Mouse (Mus musculus) forebrain, embryonic 15.5 days (tissue): ENCODE measurements around the gene Celsr1. TPM values are rescaled to one million over a fixed set of nuclear protein-coding genes. Genes with fewer than 3 reads are reported as not detected.

Source experiments
- ATAC-seq: fragments of 200-750 bp; cut with Nextera tagmentation; replicated peaks from 2 replicates; pipeline ENCODE4 v1.8.0; 2017; ENCODE audit warnings: mild to moderate bottlenecking, moderate TSS enrichment, moderate library complexity
- H3K27ac ChIP-seq: fragments of 300-500 bp; sonication (generic); replicated peaks from 2 replicates; pipeline ENCODE4 v1.5.1; 2015; ENCODE audit warnings: mild to moderate bottlenecking, inconsistent platforms
- H3K27me3 ChIP-seq: fragments of 300-500 bp; sonication (generic); 2 replicates; pipeline ENCODE4 v1.6.1; 2015; ENCODE audit warnings: inconsistent platforms
- H3K36me3 ChIP-seq: fragments of 300-500 bp; sonication (generic); 2 replicates; pipeline ENCODE4 v1.6.1; 2015; ENCODE audit warnings: mild to moderate bottlenecking, inconsistent platforms
- H3K4me1 ChIP-seq: fragments of 300-500 bp; sonication (generic); 2 replicates; pipeline ENCODE4 v1.6.1; 2015; ENCODE audit warnings: inconsistent platforms
- H3K4me2 ChIP-seq: fragments of 300-500 bp; sonication (generic); replicated peaks from 2 replicates; pipeline ENCODE4 v1.6.1; 2015; ENCODE audit warnings: mild to moderate bottlenecking, inconsistent platforms
- H3K4me3 ChIP-seq: fragments of 300-500 bp; sonication (generic); 2 replicates; pipeline ENCODE4 v1.5.1; 2015; ENCODE audit warnings: mild to moderate bottlenecking, inconsistent platforms
- H3K9ac ChIP-seq: fragments of 300-500 bp; sonication (generic); replicated peaks from 2 replicates; pipeline ENCODE4 v1.6.1; 2015; ENCODE audit warnings: mild to moderate bottlenecking, inconsistent platforms
- H3K9me3 ChIP-seq: fragments of 300-500 bp; sonication (generic); 2 replicates; pipeline ENCODE4 v1.6.1; 2016; ENCODE audit warnings: inconsistent platforms
- WGBS: fragments of 180-500 bp; shearing (Covaris S2); methylation state at CpG from one replicate; pipeline ENCODE4 v1.1.7; 2015; ENCODE audit warnings: mixed read lengths; 5-methylcytosine and 5-hydroxymethylcytosine counted together
- polyA plus RNA-seq: library from polyadenylated mRNA; unstranded; fragments of >200 nt; fragmentation: Nextera tagmentation; extraction: Ambion mirVana; gene quantifications from 2 replicates; pipeline ENCODE4 v1.2.1, GENCODE M21; 2015

Gene Celsr1
- polyA plus RNA-seq, 1 experiment from 2014 or later, result 5.8 TPM

DNA sequence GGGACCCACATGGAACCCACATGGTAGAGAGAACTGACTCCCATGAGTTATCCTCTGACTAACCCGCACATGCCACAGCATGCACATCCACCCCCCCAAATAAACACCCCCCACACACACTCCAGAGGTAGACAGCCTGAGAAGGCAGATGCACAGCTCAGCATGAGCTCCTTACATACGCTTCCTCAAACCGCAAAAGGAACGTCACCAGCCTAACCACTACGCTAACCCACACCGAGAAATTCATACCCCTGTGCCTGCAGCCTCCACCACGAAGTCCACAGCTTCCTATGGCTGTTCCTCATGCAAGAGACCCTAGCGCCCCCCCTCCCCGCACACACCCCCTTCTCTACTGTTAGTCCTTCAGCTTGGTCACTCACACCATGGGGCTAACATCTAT lies 11.6 kb downstream of the Celsr1 start:
- no peak overlapping the region for H3K9ac ChIP-seq

GRCm38 (mm10) chr15:86021301-86021700 lies 12.3 kb downstream of the Celsr1 start:
- Histone ChIP-seq H3K27ac (no peak overlapping the region), H3K4me1 (peaks cover 19% of the 10 kb centered on the region), H3K4me3 (no peak overlapping the region), H3K9ac (no peak overlapping the region), H3K9me3 (no peaks in the 10 kb centered on the region), H3K27me3 (no peaks in the 10 kb centered on the region), H3K36me3 (peaks cover 5% of the 10 kb centered on the region; the same call in 1 of the 2 replicates), H3K4me2 (no peak overlapping the region)
- ATAC-seq, result no peak
- WGBS, result 86% methylated on average over 9 of the region's 9 CpGs

More for the DNA sequence above, 11.6 kb downstream of the Celsr1 start:
- WGBS, result 86% methylated on average over 9 of the region's 9 CpGs
- no peak overlapping the region for H3K4me3 ChIP-seq
- no peaks in the 10 kb centered on the region for H3K27me3 ChIP-seq
- H3K4me2 ChIP-seq, result no peak overlapping the region
- ATAC-seq, result no peak
- H3K27ac ChIP-seq, result no peak overlapping the region
- no peaks in the 10 kb centered on the region for H3K9me3 ChIP-seq
- peaks cover 19% of the 10 kb centered on the region for H3K4me1 ChIP-seq
- H3K36me3 ChIP-seq, result peaks cover 5% of the 10 kb centered on the region; the same call in 1 of the 2 replicates

- Histone ChIP-seq H3K27ac (no peak overlapping the region), H3K4me3 (no peak overlapping the region), H3K9me3 (no peaks in the 10 kb centered on the region), H3K4me2 (no peak overlapping the region), H3K4me1 (peaks cover 12% of the 10 kb centered on the region), H3K9ac (no peak overlapping the region), H3K36me3 (peaks cover 5% of the 10 kb centered on the region; the same call in 1 of the 2 replicates), H3K27me3 (no peaks in the 10 kb centered on the region)
- WGBS, result 79% methylated on average over 8 of the region's 8 CpGs
- no peak for ATAC-seq
Measured at GRCm38 (mm10) chr15:86020008-86020407, 13.6 kb downstream of the Celsr1 start.

DNA sequence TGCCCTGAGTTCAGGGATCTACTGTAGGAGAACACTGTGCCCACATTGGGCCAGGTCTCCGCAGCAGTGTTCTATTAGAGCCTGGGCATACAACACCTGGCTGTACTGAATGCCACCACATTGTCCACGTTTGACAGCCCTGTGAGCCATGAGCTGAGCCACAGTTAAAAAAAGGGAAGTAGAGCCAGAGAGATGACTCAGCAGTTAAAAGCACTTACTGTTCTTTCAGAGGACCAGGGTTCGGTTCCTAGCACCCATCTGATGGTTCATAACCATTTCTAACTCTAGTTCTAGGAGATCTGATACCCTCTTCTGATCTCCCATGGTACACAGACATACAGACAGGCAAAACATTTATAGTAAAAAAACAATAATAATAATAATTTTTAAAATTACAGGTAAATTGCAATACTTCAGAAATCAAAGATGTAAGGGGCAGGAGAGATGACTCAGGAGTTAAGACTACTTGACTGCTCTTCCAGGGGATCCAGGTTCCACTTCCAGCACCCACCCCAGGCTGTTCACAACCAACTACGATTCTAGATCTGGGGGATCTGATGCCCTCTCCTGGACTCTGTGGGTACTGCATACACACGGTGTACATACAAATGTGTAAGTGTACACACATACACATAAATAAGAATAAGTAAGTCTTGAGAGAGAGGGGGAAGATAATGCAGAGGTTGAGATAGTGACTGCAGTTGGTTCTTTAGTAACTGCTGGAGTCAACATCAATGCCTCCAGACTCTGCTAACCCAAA lies 14.6 kb downstream of the Celsr1 start:
- no peak overlapping the region for H3K4me3 ChIP-seq
- no peak for ATAC-seq
- no peak overlapping the region for H3K4me2 ChIP-seq
- H3K4me1 ChIP-seq, result peaks cover 14% of the 10 kb centered on the region
- H3K9me3 ChIP-seq, result no peaks in the 10 kb centered on the region
- H3K36me3 ChIP-seq, result peaks cover 5% of the 10 kb centered on the region; the same call in 1 of the 2 replicates
- no peak overlapping the region for H3K27ac ChIP-seq
- H3K27me3 ChIP-seq, result no peaks in the 10 kb centered on the region
- 94% methylated on average over 5 of the region's 5 CpGs for WGBS
- no peak overlapping the region for H3K9ac ChIP-seq

- Histone ChIP-seq H3K4me3 (no peak overlapping the region), H3K36me3 (peaks cover 5% of the 10 kb centered on the region; the same call in 1 of the 2 replicates), H3K4me2 (no peak overlapping the region), H3K27me3 (no peaks in the 10 kb centered on the region), H3K9ac (no peak overlapping the region), H3K9me3 (no peaks in the 10 kb centered on the region), H3K27ac (no peak overlapping the region), H3K4me1 (peaks cover 30% of the 10 kb centered on the region)
- no peak for ATAC-seq
- WGBS, result 96% methylated on average over 6 of the region's 6 CpGs
Measured at GRCm38 (mm10) chr15:86017336-86017735, 16.2 kb downstream of the Celsr1 start.

- Histone ChIP-seq H3K36me3 (peaks cover 5% of the 10 kb centered on the region; the same call in 1 of the 2 replicates), H3K9ac (no peak overlapping the region), H3K4me1 (peaks cover 29% of the 10 kb centered on the region), H3K27me3 (no peaks in the 10 kb centered on the region), H3K4me3 (no peak overlapping the region), H3K27ac (no peak overlapping the region), H3K9me3 (no peaks in the 10 kb centered on the region), H3K4me2 (no peak overlapping the region)
- WGBS, result 82% methylated on average over 13 of the region's 13 CpGs
- no peak for ATAC-seq
Measured at GRCm38 (mm10) chr15:86015860-86016541, 17.6 kb downstream of the Celsr1 start.

GRCm38 (mm10) chr15:86015026-86015425 lies 18.6 kb downstream of the Celsr1 start:
- Histone ChIP-seq H3K9me3 (no peaks in the 10 kb centered on the region), H3K4me3 (no peak overlapping the region), H3K9ac (no peak overlapping the region), H3K4me2 (no peak overlapping the region), H3K36me3 (peaks cover 5% of the 10 kb centered on the region; the same call in 1 of the 2 replicates), H3K4me1 (peaks cover 22% of the 10 kb centered on the region), H3K27me3 (no peaks in the 10 kb centered on the region), H3K27ac (no peak overlapping the region)
- ATAC-seq, result no peak
- 56% methylated on average over 7 of the region's 7 CpGs for WGBS

DNA sequence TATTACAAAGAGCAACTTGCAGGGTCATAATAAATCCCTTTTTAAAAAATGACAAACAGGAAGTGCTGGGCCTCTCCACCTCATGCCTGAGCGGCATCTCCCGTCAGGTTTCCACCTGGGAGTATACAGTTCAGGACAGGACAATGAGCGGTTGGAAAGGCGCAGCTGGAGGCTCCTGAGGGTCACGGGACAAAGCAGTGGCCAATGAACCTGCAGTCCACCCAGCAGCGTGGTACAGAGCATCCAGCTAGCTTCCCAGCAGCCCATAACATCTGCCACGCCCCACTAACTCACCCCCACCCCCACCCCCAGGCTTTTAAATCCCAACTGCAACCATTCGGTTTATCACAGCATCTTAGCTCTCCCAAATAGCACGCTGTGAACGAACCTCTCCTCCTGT lies 19.9 kb downstream of the Celsr1 start:
- ATAC-seq, result peak; percentile 44; the same call in 1 of the 2 replicates
- Histone ChIP-seq H3K4me3 (no peak overlapping the region), H3K4me1 (peaks cover 27% of the 10 kb centered on the region), H3K9ac (no peak overlapping the region), H3K36me3 (no peaks in the 10 kb centered on the region), H3K4me2 (no peak overlapping the region), H3K9me3 (no peaks in the 10 kb centered on the region), H3K27me3 (no peaks in the 10 kb centered on the region), H3K27ac (peak overlapping the region; percentile 46)
- 15% methylated on average over 10 of the region's 10 CpGs for WGBS

DNA sequence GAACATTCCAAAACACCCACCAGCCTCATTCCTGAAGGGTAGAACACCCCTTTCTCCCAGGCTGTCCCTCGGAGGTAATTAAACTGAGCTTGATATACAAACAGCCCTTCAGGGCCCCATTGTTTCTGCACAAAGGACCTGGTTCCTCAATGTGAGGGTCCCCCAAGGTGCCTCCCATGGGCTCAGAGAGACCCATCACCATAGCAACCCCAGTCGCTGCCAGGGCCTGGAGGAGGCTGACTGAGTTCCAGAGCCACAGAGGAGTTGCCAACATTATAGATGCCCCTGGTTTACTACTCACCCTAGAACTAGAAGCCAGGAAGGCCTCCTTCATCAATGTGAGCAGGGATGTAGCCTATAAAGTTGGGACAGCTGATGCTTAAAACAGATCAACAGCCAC lies 20.4 kb downstream of the Celsr1 start:
- Histone ChIP-seq H3K9me3 (no peaks in the 10 kb centered on the region), H3K9ac (no peak overlapping the region)
- ATAC-seq, result peak; percentile 75

GRCm38 (mm10) chr15:86007690-86008121 lies 25.9 kb downstream of the Celsr1 start:
- no peak overlapping the region for H3K4me2 ChIP-seq
- 15% methylated on average over 6 of the region's 6 CpGs for WGBS
- H3K9me3 ChIP-seq, result no peaks in the 10 kb centered on the region
- no peaks in the 10 kb centered on the region for H3K36me3 ChIP-seq
- no peak for ATAC-seq
- H3K27ac ChIP-seq, result peak overlapping the region; percentile 13; the same call in 1 of the 2 replicates
- H3K9ac ChIP-seq, result no peak overlapping the region
- no peak overlapping the region for H3K4me3 ChIP-seq
- H3K27me3 ChIP-seq, result no peaks in the 10 kb centered on the region
- H3K4me1 ChIP-seq, result peaks cover 32% of the 10 kb centered on the region

More for the DNA sequence above, 20.4 kb downstream of the Celsr1 start:
- Histone ChIP-seq H3K36me3 (no peaks in the 10 kb centered on the region), H3K27ac (peak overlapping the region; percentile 46), H3K27me3 (no peaks in the 10 kb centered on the region), H3K4me2 (no peak overlapping the region), H3K4me1 (peaks cover 27% of the 10 kb centered on the region), H3K4me3 (no peak overlapping the region)
- WGBS, result 6% methylated on average over 2 of the region's 2 CpGs

- H3K4me1 ChIP-seq, result peaks cover 37% of the 10 kb centered on the region
- 9% methylated on average over 11 of the region's 11 CpGs for WGBS
- no peaks in the 10 kb centered on the region for H3K36me3 ChIP-seq
- peak overlapping the region; percentile 69 for H3K27ac ChIP-seq
- H3K4me2 ChIP-seq, result no peak overlapping the region
- ATAC-seq, result peak; percentile 44
- no peaks in the 10 kb centered on the region for H3K27me3 ChIP-seq
- H3K9me3 ChIP-seq, result no peaks in the 10 kb centered on the region
- no peak overlapping the region for H3K9ac ChIP-seq
- H3K4me3 ChIP-seq, result no peak overlapping the region
Measured at GRCm38 (mm10) chr15:86005691-86006525, 27.7 kb downstream of the Celsr1 start.
